Mouse (Mus musculus) thymus, adult 2 months (tissue): ENCODE measurements at regions not wholly inside any gene's neighbourhood (a gene's known extent, or its start where the extent isn't known, plus 50 kb on each side); places are given as distances from the start of the nearest gene placed in this dataset.

Experiments
- CTCF ChIP-seq: fragments of 200-500 bp; IDR thresholded peaks from 2 replicates; pipeline ENCODE4 v1.5.1; 2012; ENCODE audit warnings: mild to moderate bottlenecking, control low read depth, low read length, moderate library complexity, borderline replicate concordance; ENCODE audit not compliant: control insufficient read depth, poor library complexity, insufficient read depth; ENCODE audit errors: extremely low read depth
- POLR2A ChIP-seq: fragments of 200-500 bp; IDR thresholded peaks from 2 replicates; pipeline ENCODE4 v1.6.1; 2012; ENCODE audit warnings: mild to moderate bottlenecking, low read length, control low read depth, moderate library complexity; ENCODE audit not compliant: control insufficient read depth, poor library complexity, insufficient read depth; ENCODE audit errors: extremely low read depth

DNA sequence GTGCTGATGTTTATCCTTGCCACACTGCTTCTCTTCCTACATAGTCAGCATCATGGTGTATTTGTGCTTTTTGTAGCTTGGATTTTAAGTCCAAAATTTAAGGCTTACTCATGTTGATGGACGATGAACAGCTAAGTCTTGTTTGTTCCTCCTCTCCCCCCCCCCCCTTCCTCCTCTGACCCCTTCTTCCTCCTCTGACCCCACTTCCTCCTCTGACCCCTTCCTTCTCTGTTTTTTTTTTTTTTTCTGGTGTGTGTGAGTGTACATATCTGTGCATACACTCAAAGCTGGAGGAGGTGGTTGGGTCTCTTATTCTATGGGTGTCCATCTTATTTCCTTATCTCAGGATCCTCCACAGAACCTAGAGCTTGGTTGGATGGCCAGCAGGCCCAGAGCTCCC, 87.0 kb upstream of the Lsm6 start:
- TF ChIP-seq CTCF: no peak
- no peak for TF ChIP-seq POLR2A
